Mouse (Mus musculus): ENCODE measurements around the gene Nenf.

Nenf gene

GRCm38 (mm10) chr1:191283110-191284040 is 34.6 kb downstream of the Nenf start:
- DNase-seq (ENCODE audit: low read depth, low spot score): no peak

GRCm38 (mm10) chr1:191282319-191282718 is 35.7 kb downstream of the Nenf start:
- DNase-seq (ENCODE audit: low read depth, low spot score): no peak

GRCm38 (mm10) chr1:191281171-191281570 is 36.8 kb downstream of the Nenf start:
- DNase-seq (ENCODE audit: low read depth, low spot score): no peak

- no peak for DNase-seq (ENCODE audit: low read depth, low spot score)
Measured at GRCm38 (mm10) chr1:191278324-191278723, 39.7 kb downstream of the Nenf start.

GRCm38 (mm10) chr1:191277549-191278059 is 40.4 kb downstream of the Nenf start:
- no peak for DNase-seq (ENCODE audit: low read depth, low spot score)

GRCm38 (mm10) chr1:191276181-191276580 is 41.8 kb downstream of the Nenf start:
- DNase-seq (ENCODE audit: low read depth, low spot score): no peak

GRCm38 (mm10) chr1:191275527-191275926 is 42.5 kb downstream of the Nenf start:
- peak; percentile 75 for DNase-seq (ENCODE audit: low read depth, low spot score)

GRCm38 (mm10) chr1:191272660-191273059 is 45.3 kb downstream of the Nenf start:
- no peak for DNase-seq (ENCODE audit: low read depth, low spot score)

- DNase-seq (ENCODE audit: low read depth, low spot score): no peak
Measured at GRCm38 (mm10) chr1:191269648-191269952, 48.4 kb downstream of the Nenf start.

- DNase-seq (ENCODE audit: low read depth, low spot score): no peak
Measured at GRCm38 (mm10) chr1:191268797-191269647, 49.0 kb downstream of the Nenf start.

- no peak for DNase-seq (ENCODE audit: low read depth, low spot score)
Measured at GRCm38 (mm10) chr1:191267856-191268255, 50.1 kb downstream of the Nenf start.

- no peak for DNase-seq (ENCODE audit: low read depth, low spot score)
Measured at GRCm38 (mm10) chr1:191267162-191267561, 50.8 kb downstream of the Nenf start.

- DNase-seq (ENCODE audit: low read depth, low spot score): no peak
Measured at GRCm38 (mm10) chr1:191263471-191263870, 54.5 kb downstream of the Nenf start.

- DNase-seq (ENCODE audit: low read depth, low spot score): no peak
Measured at GRCm38 (mm10) chr1:191261861-191262260, 56.1 kb downstream of the Nenf start.

- DNase-seq (ENCODE audit: low read depth, low spot score): peak; percentile 20
Measured at GRCm38 (mm10) chr1:191259661-191260060, 58.3 kb downstream of the Nenf start.

GRCm38 (mm10) chr1:191259121-191259520 is 58.9 kb downstream of the Nenf start:
- peak; percentile 84 for DNase-seq (ENCODE audit: low read depth, low spot score)

GRCm38 (mm10) chr1:191258521-191258920 is 59.5 kb downstream of the Nenf start:
- no peak for DNase-seq (ENCODE audit: low read depth, low spot score)

GRCm38 (mm10) chr1:191257981-191258380 is 60.0 kb downstream of the Nenf start:
- DNase-seq (ENCODE audit: low read depth, low spot score): peak; percentile 42

- DNase-seq (ENCODE audit: low read depth, low spot score): no peak
Measured at GRCm38 (mm10) chr1:191257351-191257771, 60.6 kb downstream of the Nenf start.
